Mouse (Mus musculus) Patski (cell line): ENCODE data around the gene Nol9. TPM values are rescaled to one million over a fixed set of nuclear protein-coding genes. Genes with fewer than 3 reads are reported as not detected.

Experiments used
- ATAC-seq: fragments of 100-300 bp; one replicate; pipeline ENCODE4 v1.8.0; 2021
- CTCF ChIA-PET: fragments of 350-600 bp; sonication (Branson Sonifier 250); formaldehyde crosslinking; loops from one replicate; lab custom pipeline; 2022; ENCODE audit warnings: inconsistent platforms; lab: Charles Lee
- POLR2A ChIA-PET: fragments of 350-600 bp; sonication (Branson Sonifier 250); formaldehyde crosslinking; loops from one replicate; lab custom pipeline; 2022; ENCODE audit warnings: antibody characterized with exemption, inconsistent platforms; lab: Charles Lee
- DNase-seq: peaks from one replicate; pipeline ENCODE4 v3.0.0-alpha.2; 2011; ENCODE audit warnings: low read depth, low spot score
- H3K27me3 ChIP-seq: fragments of 371-371 bp; one replicate; pipeline ENCODE4 v1.5.1; 2021
- CTCF ChIP-seq: fragments of 100-300 bp; IDR thresholded peaks from one replicate; pipeline ENCODE4 v1.5.1; 2021
- in situ Hi-C: fragments of 300-500 bp; cut with MboI; formaldehyde crosslinking; loops from 3 replicates; pipeline ENCODE4 v1.11.1; 2018; ENCODE audit warnings: low pct_unique_long_range_greater_than_20kb, mixed read lengths
- polyA plus RNA-seq: library from polyadenylated mRNA; unstranded; gene quantifications from one replicate; pipeline ENCODE4 v1.2.3, GENCODE M21; 2021

Nol9 gene
- polyA plus RNA-seq, 1 experiment from 2014 or later = 19.4 TPM

DNA sequence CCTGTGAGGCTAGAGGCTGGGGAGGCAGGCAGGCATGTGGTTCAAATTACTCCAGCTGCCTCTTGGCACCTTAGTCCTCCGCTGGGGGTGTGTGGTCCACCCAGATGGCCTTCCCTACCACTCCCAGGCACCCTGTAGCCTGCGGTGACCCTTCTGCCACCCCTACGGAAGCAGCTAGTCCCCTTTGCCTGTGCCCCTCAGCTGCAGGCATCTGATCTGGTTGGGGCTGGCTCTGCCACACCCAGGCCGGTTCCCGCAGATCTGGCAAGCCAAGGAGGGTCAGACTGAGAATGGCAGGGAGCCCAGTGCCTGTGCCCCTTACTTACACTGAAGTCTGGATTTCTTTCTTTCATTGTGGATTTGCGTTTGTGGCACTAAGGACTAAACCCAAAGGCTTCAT, 34.6 kb downstream of the Nol9 start:
- in situ Hi-C loops = no loop called here
- no peak for ATAC-seq
- no peak for DNase-seq
- no peaks in the 10 kb centered on the region for H3K27me3 ChIP-seq
- CTCF ChIA-PET = no interaction called here
- POLR2A ChIA-PET = no interaction called here
- TF ChIP-seq CTCF = no peak

DNA sequence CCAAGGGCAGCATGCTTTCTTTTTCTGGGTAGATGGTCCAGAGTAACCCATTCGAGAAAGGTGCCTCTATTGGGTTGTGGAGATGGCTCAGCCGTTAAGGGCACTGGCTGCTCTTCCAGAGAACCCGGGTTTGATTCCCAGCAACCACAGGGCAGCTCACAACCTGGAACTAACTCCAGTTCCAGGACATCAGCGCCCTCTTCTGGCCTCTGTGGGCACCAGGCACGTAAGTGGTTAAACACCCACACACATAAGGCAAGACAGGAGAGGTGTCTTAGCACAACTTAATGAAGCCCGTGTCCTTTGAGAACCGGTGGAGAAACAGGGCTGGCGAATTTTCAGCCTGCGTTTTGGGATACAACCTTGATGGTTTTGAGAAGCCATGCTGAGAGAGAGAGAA, 35.4 kb downstream of the Nol9 start:
- ChIA-PET POLR2A (no interaction called here), CTCF (no interaction called here)
- no peaks in the 10 kb centered on the region for H3K27me3 ChIP-seq
- in situ Hi-C loops = no loop called here
- TF ChIP-seq CTCF = no peak
- no peak for ATAC-seq
- DNase-seq = no peak

DNA sequence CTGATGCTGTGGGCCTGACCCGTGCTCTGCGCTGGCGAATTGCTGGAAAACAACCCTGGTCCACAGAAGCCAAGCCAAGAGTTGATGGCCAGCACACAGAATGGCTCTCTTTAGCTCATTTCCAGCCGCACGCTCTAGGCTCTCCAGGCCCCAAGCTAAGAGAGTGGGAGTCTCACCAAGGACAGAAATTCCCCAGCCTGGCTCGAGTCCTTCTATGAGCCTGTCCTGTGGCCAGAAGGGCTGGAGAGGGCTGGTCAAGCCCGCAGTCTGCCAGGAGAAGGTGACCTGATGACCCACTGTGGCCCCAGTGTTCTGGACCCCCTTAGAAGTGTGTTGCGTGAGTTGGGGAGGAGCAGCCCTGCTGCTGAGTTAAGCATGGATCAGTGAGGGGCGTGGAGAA, 38.1 kb downstream of the Nol9 start:
- H3K27me3 ChIP-seq = no peaks in the 10 kb centered on the region
- ChIA-PET CTCF (no interaction called here), POLR2A (no interaction called here)
- ATAC-seq (no peak), DNase-seq (no peak)
- in situ Hi-C loops = no loop called here
- no peak for TF ChIP-seq CTCF

DNA sequence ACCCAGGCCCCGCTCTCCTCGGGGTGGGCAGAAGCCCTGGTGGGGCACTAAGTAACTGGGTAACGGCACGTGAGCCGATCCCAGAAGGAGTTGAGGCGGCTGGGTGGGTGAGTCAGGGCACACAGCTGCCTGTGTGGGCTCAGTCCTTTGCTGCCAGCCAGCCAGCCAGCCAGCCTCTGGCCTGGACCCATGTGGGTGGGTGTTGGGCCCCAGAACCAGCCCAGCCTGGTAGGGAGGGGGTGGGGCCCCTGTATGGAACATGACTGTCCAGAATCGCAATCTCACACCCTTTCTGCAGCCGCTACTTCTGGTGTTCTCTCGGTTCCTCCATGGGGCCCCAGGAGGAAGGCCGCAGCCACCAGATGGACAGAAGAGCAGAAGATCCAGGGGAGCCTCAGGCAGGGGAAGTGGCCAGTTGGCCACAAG, 39.0 kb downstream of the Nol9 start:
- ATAC-seq (no peak), DNase-seq (no peak)
- no peak for TF ChIP-seq CTCF
- POLR2A ChIA-PET = interaction anchor here (0.7 kb wide), 1 partner anchor 31 kb away, joined by 3 read pairs; no protein-coding TSS in a partner anchor
- no peaks in the 10 kb centered on the region for H3K27me3 ChIP-seq
- CTCF ChIA-PET = no interaction called here
- in situ Hi-C loops = no loop called here

DNA sequence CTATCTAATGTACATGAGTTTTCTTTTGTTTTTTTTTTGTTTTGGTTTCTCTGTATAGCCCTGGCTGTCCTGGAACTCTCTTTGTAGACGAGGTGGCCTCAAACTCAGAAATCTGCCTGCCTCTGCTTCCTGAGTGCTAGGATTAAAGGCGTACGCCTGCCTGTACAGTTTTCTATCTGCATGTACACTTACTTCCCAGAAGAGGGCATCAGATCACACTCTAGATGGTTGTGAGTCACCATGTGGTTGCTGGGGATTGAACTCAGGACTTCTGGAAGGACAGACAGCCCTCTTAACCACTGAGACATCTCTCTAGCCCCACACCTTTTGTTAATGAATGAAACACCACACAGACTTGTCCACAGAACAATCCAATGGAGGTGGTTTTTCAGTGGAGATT, 40.1 kb downstream of the Nol9 start:
- ChIA-PET POLR2A (no interaction called here), CTCF (interaction anchor here (1.2 kb wide), 1 partner anchor 17 kb away, joined by 4 read pairs; no protein-coding TSS in a partner anchor)
- ATAC-seq (no peak), DNase-seq (no peak)
- in situ Hi-C loops = no loop called here
- H3K27me3 ChIP-seq = no peaks in the 10 kb centered on the region
- no peak for TF ChIP-seq CTCF

DNA sequence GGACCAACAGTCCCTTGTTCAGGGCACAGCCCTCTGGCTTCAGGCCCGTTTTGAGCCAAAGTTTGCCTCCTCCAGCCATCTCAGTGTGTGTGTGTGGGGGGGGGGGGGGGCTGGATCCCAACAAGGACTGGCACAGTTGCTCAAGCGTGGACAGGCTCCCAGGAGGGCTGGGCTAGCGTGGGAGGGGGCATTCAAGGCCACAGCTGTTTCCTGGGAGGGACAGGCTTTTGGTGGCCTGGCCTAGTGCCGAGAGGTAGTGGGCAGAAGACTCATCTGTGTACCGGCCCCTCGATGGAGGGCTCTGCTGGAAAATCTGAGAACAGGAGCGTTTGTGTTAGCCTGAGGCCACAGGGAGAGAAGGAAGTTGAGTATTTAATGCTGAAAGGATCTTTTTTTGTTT, 40.8 kb downstream of the Nol9 start:
- no peak for DNase-seq
- in situ Hi-C loops = no loop called here

DNA sequence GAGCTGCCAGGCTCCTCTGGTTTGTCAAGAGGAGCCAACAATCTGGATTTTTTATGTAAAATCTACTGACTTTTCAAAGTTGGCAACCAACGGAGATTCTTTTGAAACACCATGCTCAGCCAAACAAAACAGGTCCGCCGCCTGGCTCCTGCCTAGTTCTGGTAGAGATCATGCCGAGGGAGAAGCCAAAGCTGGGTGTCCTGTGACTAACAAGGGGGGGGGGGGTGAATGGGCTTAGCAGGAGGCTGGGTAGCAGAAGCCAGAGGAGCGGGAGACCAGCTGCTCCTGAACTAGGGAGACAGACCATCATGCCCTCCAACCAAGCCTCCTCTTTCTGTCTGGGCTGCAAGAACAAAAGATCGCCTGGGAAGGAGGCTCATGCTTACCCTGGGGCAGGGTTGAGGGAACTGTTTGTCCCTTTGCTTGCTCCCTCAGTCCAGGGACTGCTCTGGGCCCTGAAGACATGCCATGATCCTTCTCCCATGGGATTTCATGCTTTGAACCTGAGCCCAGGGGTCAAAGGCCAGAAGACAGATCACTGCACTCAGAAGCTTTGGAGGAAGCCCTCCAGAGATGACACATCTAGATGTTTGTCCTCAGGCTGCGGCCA, 44.6 kb downstream of the Nol9 start:
- CTCF ChIA-PET = no interaction called here
- ATAC-seq = peak; percentile 33
- POLR2A ChIA-PET = no interaction called here
- H3K27me3 ChIP-seq = no peaks in the 10 kb centered on the region
- in situ Hi-C loops = no loop called here
- DNase-seq = peak; percentile 65
- TF ChIP-seq CTCF = no peak

More for the DNA sequence above, 40.8 kb downstream of the Nol9 start:
- ChIA-PET POLR2A (no interaction called here), CTCF (no interaction called here)
- no peak for ATAC-seq
- TF ChIP-seq CTCF = no peak
- H3K27me3 ChIP-seq = no peaks in the 10 kb centered on the region

DNA sequence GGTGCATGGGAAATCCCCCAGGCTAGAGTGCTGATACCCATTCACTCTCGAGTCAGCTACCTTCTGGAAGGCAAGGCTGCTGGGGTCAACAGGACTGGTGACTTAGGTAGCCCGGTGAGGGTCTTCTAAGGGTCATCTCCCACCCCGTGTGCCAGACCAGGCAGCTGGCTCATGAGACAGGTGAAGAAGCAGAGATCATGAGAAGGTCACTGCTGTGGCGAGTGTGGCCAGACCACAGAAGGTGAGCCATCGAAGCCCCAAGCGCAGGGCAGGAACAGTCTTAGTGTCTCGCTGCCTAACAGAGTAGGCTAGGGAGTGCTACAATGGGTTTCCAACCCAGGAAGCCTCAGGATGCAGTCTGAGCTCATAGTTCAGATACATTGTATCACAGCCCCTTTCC, 45.5 kb downstream of the Nol9 start:
- CTCF ChIA-PET = interaction anchor here (1.5 kb wide), 1 partner anchor 10 kb away, joined by 5 read pairs; no protein-coding TSS in a partner anchor

DNA sequence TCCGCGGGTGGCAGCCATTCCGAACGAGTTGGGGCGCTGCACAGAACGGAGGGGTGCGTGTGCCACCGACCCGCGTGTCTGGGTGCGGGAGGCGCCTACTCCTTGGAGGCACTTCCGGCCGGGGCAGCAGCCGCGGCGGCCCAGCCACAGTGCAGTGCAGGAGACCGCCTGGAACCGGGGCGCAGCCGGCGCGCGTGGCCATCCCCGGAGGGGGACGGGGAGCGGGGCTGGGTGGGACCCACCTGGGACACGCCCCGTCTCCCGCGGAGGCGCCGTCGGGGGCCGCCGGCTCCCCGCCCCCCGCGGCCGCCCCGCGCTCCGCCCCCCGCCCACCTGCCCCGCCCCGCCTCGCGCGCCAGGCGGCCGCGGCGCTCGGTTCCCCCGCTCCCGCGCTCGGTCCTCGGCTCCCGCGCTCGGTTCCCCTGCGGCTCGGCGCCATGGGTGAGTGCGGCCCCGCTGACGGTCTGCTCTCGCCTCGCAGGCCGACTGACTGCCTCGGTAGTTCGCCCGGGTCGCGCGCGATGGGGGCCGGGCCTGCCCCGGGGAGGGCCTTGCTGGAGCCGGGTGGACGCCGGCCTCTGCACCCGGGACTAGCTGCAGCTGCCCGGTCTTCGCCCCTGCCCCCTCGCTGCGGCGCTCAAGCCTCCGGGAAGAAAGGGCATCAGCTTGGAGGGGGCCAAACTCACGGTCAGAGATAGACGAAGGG, 47.5 kb downstream of the Nol9 start:
- in situ Hi-C loops = no loop called here
- no peak for DNase-seq
- H3K27me3 ChIP-seq = no peaks in the 10 kb centered on the region
- peak; percentile 52 for ATAC-seq
- POLR2A ChIA-PET = interaction anchor here (0.7 to 1.2 kb wide), 2 partner anchors 48 to 387 kb away, joined by 3 to 4 read pairs; partner anchors contain the start of gene Nol9
- no peak for TF ChIP-seq CTCF
- CTCF ChIA-PET = no interaction called here

More for the DNA sequence above, 45.5 kb downstream of the Nol9 start:
- in situ Hi-C loops = no loop called here
- H3K27me3 ChIP-seq = no peaks in the 10 kb centered on the region
- DNase-seq (no peak), ATAC-seq (no peak)
- TF ChIP-seq CTCF = no peak
- POLR2A ChIA-PET = no interaction called here

DNA sequence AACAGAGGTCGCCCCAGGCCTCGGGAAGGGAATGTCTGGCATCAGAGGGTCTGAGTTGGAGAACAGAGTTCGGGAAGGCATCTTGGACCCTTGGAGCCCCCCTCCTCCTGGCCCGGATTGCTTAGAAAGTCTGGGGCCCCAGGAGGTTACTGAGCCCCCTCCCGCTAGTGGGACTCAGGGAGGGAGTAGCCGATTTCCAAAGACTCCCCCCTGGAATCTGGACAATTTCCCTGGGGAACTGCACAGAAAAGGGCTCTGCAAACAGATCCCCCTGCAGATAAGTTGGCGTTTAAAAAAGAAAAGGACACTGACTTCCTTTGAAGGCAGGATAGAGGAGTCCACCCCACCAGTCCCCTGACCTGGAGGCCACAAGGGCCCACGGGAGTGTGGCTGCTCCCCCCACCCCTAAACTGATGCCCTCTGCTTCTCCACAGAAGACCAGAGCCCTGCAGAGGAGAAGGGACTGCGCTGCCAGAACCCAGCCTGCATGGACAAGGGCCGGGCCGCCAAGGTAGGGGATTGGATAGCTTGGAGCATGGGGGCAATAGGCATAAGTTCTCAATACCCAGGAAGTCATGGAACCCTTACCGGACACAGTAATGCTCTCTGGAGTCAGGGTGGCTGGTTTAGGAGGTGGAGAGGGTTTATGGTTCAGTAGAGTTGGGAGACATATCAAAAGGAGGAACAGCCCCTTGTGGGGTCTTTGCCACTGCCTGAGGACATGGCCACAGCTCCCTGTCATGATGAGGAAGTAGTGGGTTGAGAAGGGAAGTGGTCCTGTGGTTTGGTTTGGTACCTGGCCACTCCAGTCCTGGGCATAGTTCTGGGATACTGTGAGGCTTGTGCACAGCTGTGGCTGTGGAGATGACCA, 48.3 kb downstream of the Nol9 start:
- ATAC-seq (peak; percentile 22), DNase-seq (no peak)
- ChIA-PET POLR2A (interaction anchor here (0.8 to 1.2 kb wide), 2 partner anchors 28 to 48 kb away, joined by 3 read pairs; partner anchors contain the start of gene Nol9), CTCF (no interaction called here)
- in situ Hi-C loops = no loop called here
- no peaks in the 10 kb centered on the region for H3K27me3 ChIP-seq
- TF ChIP-seq CTCF = no peak
